Mouse (Mus musculus): ENCODE measurements around the gene 1700013F07Rik.

GRCm38 (mm10) chr3:108499826-108500225 lies 34.1 kb upstream of the 1700013F07Rik start:
- TF ChIP-seq CTCF (IDR thresholded peaks at IDR 0.05; ENCODE audit: control insufficient read depth, insufficient read depth, low read length) (no peak), POLR2A (IDR thresholded peaks at IDR 0.05; ENCODE audit: borderline replicate concordance, control insufficient read depth, low read depth, low read length) (no peak)

All from bone marrow, adult 2 months (tissue).